Mouse (Mus musculus) liver, postnatal 0 days (tissue): ENCODE data around the gene Gm20388. TPM values are rescaled to one million over a fixed set of nuclear protein-coding genes. Genes with fewer than 3 reads are reported as not detected.
A peak's percentile ranks its signal among the peaks of the same experiment; 100 is the strongest.

Experiments
- ATAC-seq: fragments of 200-750 bp; cut with Nextera tagmentation; 2 replicates; pipeline ENCODE4 v1.8.0; 2017; ENCODE audit warnings: mild to moderate bottlenecking, moderate library complexity
- DNase-seq: peaks from one replicate; pipeline ENCODE4 v3.0.0-alpha.2; 2016
- H3K27ac ChIP-seq: fragments of 300-500 bp; sonication (generic); 2 replicates; pipeline ENCODE4 v1.5.1; 2014; ENCODE audit warnings: antibody characterized with exemption, moderate library complexity, mild to moderate bottlenecking, low read depth
- H3K27me3 ChIP-seq: fragments of 300-500 bp; sonication (generic); 2 replicates; pipeline ENCODE4 v1.6.1; 2014; ENCODE audit warnings: low read length, control low read depth, mixed read lengths; ENCODE audit not compliant: insufficient read depth
- H3K36me3 ChIP-seq: fragments of 300-500 bp; sonication (generic); replicated peaks from 2 replicates; pipeline ENCODE4 v1.6.1; 2014; ENCODE audit warnings: mild to moderate bottlenecking, control low read depth, low read length, moderate library complexity, mixed read lengths; ENCODE audit not compliant: insufficient read depth
- H3K4me1 ChIP-seq: fragments of 300-500 bp; sonication (generic); 2 replicates; pipeline ENCODE4 v1.6.1; 2014; ENCODE audit warnings: antibody characterized with exemption, mild to moderate bottlenecking, control low read depth; ENCODE audit not compliant: insufficient read depth
- H3K4me2 ChIP-seq: fragments of 300-500 bp; sonication (generic); 2 replicates; pipeline ENCODE4 v1.6.1; 2014; ENCODE audit warnings: low read depth, mild to moderate bottlenecking, low read length, moderate library complexity, mixed read lengths
- H3K4me3 ChIP-seq: fragments of 300-500 bp; sonication (generic); 2 replicates; pipeline ENCODE4 v1.5.1; 2014; ENCODE audit warnings: low read depth, low read length
- H3K9ac ChIP-seq: fragments of 300-500 bp; sonication (generic); replicated peaks from 2 replicates; pipeline ENCODE4 v1.6.1; 2014; ENCODE audit warnings: mild to moderate bottlenecking, moderate library complexity
- H3K9me3 ChIP-seq: fragments of 300-500 bp; sonication (generic); 2 replicates; pipeline ENCODE4 v1.6.1; 2016; ENCODE audit warnings: mild to moderate bottlenecking, control low read depth, low read length, mixed read lengths
- CTCF ChIP-seq: sonication (generic); IDR thresholded peaks from 2 replicates; pipeline ENCODE4 v1.5.1; 2016; ENCODE audit warnings: antibody characterized with exemption, low read depth
- EP300 ChIP-seq: IDR thresholded peaks from 2 replicates; pipeline ENCODE4 v1.6.1; 2016; ENCODE audit warnings: antibody characterized with exemption, low read depth, mild to moderate bottlenecking
- WGBS: fragments of 180-500 bp; shearing (Covaris S2); extraction: QIAGEN DNeasy Blood & Tissue Kit; methylation state at CpG from one replicate; pipeline ENCODE4 v1.1.7; 2014; ENCODE audit not compliant: insufficient replicate concordance; 5-methylcytosine and 5-hydroxymethylcytosine counted together
- polyA plus RNA-seq: library from polyadenylated mRNA; unstranded; fragments of >200 nt; fragmentation: Nextera tagmentation; extraction: Ambion mirVana; gene quantifications from 2 replicates; pipeline ENCODE4 v1.2.1, GENCODE M21; 2015

Gm20388 gene
- polyA plus RNA-seq, 1 experiment from 2014 or later, result not detected

GRCm38 (mm10) chr8:120381865-120382264 lies 471.2 kb downstream of the Gm20388 start:
- ATAC-seq (no peak), DNase-seq (no peak)
- WGBS, result 71% methylated on average over 4 of the region's 4 CpGs
- no peak for TF ChIP-seq CTCF
- no peak for TF ChIP-seq EP300
- no peaks in the 10 kb centered on the region for H3K27me3 ChIP-seq
- H3K9me3 ChIP-seq, result peaks cover 2% of the 10 kb centered on the region; the same call in 1 of the 2 replicates
- H3K9ac ChIP-seq, result 0 out of 2 replicates have a peak overlapping the region, but pooled peaks have one; percentile 34
- no peak overlapping the region for H3K4me2 ChIP-seq
- H3K4me1 ChIP-seq, result peaks cover 22% of the 10 kb centered on the region
- no peak overlapping the region for H3K27ac ChIP-seq
- H3K4me3 ChIP-seq, result no peak overlapping the region
- no peaks in the 10 kb centered on the region for H3K36me3 ChIP-seq

GRCm38 (mm10) chr8:120382436-120383203 lies 472.0 kb downstream of the Gm20388 start:
- Histone ChIP-seq H3K36me3 (no peaks in the 10 kb centered on the region), H3K4me1 (peaks cover 14% of the 10 kb centered on the region), H3K4me2 (no peak overlapping the region), H3K9me3 (peaks cover 2% of the 10 kb centered on the region; the same call in 1 of the 2 replicates), H3K9ac (0 out of 2 replicates have a peak overlapping the region, but pooled peaks have one; percentile 34), H3K27me3 (no peaks in the 10 kb centered on the region), H3K27ac (no peak overlapping the region), H3K4me3 (no peak overlapping the region)
- DNase-seq, result no peak
- 74% methylated on average over 19 of the region's 19 CpGs for WGBS
- TF ChIP-seq CTCF (no peak), EP300 (no peak)
- no peak for ATAC-seq

- Histone ChIP-seq H3K36me3 (no peaks in the 10 kb centered on the region), H3K9ac (no peak overlapping the region), H3K27ac (no peak overlapping the region), H3K4me1 (peaks cover 9% of the 10 kb centered on the region), H3K27me3 (no peaks in the 10 kb centered on the region), H3K9me3 (peaks cover 2% of the 10 kb centered on the region; the same call in 1 of the 2 replicates), H3K4me2 (no peak overlapping the region), H3K4me3 (no peak overlapping the region)
- no peak for DNase-seq
- WGBS, result 79% methylated on average over 6 of the region's 6 CpGs
- TF ChIP-seq CTCF, result no peak
- ATAC-seq, result no peak
These were observed 472.5 kb downstream of the Gm20388 start for GRCm38 (mm10) chr8:120383204-120383560.

GRCm38 (mm10) chr8:120383713-120384112 lies 473.1 kb downstream of the Gm20388 start:
- no peak for DNase-seq
- Histone ChIP-seq H3K4me3 (no peak overlapping the region), H3K4me1 (peaks cover 7% of the 10 kb centered on the region; the same call in 1 of the 2 replicates), H3K9me3 (peaks cover 2% of the 10 kb centered on the region; the same call in 1 of the 2 replicates), H3K4me2 (no peak overlapping the region), H3K9ac (no peak overlapping the region), H3K27me3 (no peaks in the 10 kb centered on the region), H3K36me3 (no peaks in the 10 kb centered on the region), H3K27ac (no peak overlapping the region)
- WGBS, result 58% methylated on average over 6 of the region's 6 CpGs
- TF ChIP-seq CTCF (no peak), EP300 (no peak)
- ATAC-seq, result no peak

- ATAC-seq (no peak), DNase-seq (no peak)
- Histone ChIP-seq H3K27ac (no peak overlapping the region), H3K27me3 (no peaks in the 10 kb centered on the region), H3K9ac (no peak overlapping the region), H3K4me3 (no peak overlapping the region), H3K4me1 (peaks cover 3% of the 10 kb centered on the region; the same call in 1 of the 2 replicates), H3K9me3 (peaks cover 2% of the 10 kb centered on the region; the same call in 1 of the 2 replicates), H3K36me3 (no peaks in the 10 kb centered on the region), H3K4me2 (no peak overlapping the region)
- no peak for TF ChIP-seq EP300
- peak; percentile 61 for TF ChIP-seq CTCF
These were observed 474.1 kb downstream of the Gm20388 start for GRCm38 (mm10) chr8:120384745-120385144.

GRCm38 (mm10) chr8:120388246-120388645 lies 477.6 kb downstream of the Gm20388 start:
- no peaks in the 10 kb centered on the region for H3K36me3 ChIP-seq
- no peak overlapping the region for H3K9ac ChIP-seq
- ATAC-seq (no peak), DNase-seq (no peak)
- 93% methylated on average over 6 of the region's 6 CpGs for WGBS
- H3K4me3 ChIP-seq, result no peak overlapping the region
- H3K9me3 ChIP-seq, result peaks cover 2% of the 10 kb centered on the region; the same call in 1 of the 2 replicates
- TF ChIP-seq EP300 (no peak), CTCF (no peak)
- peaks cover 3% of the 10 kb centered on the region; the same call in 1 of the 2 replicates for H3K4me1 ChIP-seq
- no peak overlapping the region for H3K27ac ChIP-seq
- no peak overlapping the region for H3K4me2 ChIP-seq
- no peaks in the 10 kb centered on the region for H3K27me3 ChIP-seq
